Mouse (Mus musculus) MN1 (cell line): ENCODE measurements around the gene E330009J07Rik.
A peak's percentile ranks its signal among the peaks of the same experiment; 100 is the strongest.

ENCODE experiments used
- DNase-seq: peaks from one replicate; pipeline ENCODE4 v3.0.0-alpha.2; 2016; ENCODE audit warnings: low spot score

E330009J07Rik gene

DNA sequence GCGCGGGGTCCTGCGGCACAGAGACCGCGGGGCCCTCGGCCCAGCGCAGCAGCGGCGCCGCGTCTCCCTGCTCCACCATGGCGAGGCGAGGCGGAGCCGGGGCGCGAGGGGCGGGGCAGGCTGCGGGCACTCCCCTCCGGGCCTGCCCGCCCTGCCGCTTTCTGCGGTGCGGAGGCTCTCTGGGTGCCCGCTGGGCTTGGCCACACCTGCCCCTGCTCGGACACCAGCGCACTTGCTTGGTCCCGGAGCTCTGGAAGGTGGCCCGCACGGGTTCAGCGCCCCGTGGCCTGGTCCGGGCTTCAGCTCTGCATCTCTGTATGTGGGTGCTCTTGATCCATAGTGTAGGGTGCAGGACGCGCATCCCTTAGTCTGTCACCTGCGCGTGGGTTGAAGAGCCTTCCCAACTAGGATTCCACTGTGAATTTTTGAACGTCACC, at the start of gene E330009J07Rik:
Gene E330009J07Rik, minus strand, starts transcription at position 89 of the 437 bp plus-strand sequence.
- peak; percentile 79 for DNase-seq

DNA sequence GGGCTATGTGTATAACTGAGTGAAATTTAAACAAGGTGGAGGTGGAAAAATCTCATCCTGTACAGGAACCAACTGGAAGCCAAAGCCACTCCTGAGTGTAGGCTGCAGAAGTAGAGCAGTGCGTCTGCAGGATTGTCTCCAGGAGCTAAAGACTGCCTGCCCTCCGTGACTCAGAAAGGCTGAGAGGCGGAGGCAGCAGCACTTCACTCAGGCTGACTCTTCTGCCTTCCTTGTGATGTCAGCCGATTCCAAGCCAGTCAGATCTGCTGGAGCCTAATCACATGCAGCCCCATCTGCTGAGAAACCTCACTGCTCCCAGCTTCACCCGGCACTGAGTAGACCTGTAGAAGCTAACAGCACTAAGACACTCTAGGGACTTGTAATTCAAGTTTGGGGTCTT, 46.4 kb upstream of the E330009J07Rik start:
- no peak for DNase-seq

DNA sequence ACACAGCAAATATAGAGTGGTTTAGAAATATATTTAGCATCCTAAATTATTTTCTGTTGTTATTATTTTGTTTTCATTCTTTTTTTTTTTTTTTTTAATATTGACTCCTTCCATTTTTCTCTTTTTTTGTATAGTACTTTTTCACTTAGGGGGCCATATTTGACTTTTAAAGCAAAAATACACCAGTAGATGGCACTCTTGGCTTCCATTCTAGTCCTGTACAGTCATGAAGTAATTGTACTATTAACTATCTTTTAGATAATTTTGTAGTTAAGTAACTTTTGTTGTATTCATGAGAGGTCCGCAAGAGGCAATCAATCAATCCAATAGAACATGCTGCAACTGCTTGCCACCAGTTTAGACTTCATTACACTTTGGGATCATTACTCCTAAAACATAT, 43.8 kb upstream of the E330009J07Rik start:
- DNase-seq: peak; percentile 24

DNA sequence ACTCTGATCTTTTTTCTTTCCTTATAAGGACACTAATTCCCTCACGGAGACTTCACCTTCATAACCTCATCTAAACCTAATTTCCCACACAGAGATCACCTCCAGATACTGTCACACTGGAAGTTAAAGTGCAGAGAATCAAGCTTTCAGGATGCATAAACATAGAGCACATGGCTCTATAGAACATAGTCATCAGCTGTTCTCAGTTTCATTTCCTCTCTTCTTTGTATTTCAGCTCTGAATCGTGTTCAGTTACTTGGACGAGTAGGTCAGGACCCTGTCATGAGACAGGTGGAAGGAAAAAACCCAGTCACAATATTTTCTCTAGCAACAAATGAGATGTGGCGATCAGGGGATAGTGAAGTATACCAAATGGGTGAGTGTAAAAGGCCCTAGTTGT, 40.2 kb upstream of the E330009J07Rik start:
- no peak for DNase-seq

DNA sequence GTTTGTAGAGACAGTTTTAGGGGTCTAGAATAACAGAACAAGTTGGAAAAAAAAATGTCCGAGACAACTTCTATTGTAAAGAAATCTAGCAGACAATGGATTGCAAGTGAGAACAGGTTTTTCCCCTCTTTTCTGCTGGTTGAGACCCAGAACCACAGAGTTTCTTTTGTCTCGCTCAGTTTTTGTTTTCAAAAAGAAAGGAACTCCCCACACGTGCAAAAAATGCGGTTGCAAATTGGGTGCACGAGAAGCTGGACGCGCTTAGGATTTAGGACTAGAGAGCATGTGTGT, 35.7 kb upstream of the E330009J07Rik start:
- no peak for DNase-seq

DNA sequence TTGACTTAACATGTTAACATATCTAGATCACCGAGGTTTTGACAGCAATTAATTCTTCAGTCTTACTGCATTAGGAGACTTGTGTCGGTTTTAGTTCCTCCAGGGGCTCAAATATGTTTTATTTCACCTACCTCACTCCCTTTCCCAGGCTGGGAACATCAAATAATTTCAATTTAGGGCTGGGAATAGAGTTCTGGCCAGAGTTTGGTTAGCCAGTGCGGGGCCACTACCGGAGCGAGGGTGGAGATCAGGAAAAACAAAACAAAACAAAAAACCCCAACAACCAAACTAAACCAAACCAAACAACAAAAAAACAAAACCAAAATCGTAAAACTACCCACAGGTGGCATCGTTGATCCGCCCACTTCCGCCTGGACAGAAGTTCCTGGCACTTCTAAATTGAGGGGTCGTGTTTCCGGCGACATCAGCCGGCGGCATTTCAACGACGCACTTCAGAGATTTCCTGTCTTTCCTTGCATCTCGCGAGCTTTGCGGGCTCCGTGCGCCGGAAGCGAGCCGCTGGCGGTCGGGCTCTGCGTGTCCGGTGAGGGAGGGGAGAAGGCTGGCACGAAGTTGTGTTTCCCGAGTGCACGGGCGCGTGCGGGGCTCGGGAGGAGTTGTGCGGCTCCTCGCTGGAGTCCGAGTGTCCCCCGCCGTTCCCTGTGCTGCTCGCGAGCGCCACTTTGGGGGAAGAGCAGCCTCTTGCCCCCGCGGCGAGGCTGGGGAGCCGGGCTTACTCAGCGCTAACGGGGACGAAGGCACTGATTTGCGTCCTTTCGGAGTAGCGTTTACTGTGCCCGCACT, 35.2 kb upstream of the E330009J07Rik start, which contains the start of gene Ssbp1:
Gene Ssbp1, plus strand, starts transcription at position 437 of the 804 bp plus-strand sequence.
- DNase-seq: peak; percentile 95

DNA sequence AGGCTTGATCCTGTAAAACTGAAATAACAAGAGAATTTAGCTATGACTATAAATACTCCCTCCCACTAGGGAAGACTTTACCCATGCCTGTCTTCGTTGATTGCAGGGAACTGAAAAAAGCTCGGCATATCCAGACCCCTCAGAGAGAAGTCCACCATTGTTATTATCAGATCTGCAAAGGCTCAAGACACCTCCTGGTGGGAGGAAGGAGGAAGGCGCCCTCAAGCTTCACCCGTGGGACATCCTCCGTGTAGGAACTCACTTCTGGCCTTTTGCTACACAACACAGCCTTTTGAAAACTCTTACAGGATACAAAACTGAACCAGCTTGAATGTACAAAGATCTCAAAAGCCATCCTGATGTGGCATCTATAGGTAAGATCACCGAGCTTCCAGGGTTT, 29.8 kb upstream of the E330009J07Rik start:
- DNase-seq: no peak

DNA sequence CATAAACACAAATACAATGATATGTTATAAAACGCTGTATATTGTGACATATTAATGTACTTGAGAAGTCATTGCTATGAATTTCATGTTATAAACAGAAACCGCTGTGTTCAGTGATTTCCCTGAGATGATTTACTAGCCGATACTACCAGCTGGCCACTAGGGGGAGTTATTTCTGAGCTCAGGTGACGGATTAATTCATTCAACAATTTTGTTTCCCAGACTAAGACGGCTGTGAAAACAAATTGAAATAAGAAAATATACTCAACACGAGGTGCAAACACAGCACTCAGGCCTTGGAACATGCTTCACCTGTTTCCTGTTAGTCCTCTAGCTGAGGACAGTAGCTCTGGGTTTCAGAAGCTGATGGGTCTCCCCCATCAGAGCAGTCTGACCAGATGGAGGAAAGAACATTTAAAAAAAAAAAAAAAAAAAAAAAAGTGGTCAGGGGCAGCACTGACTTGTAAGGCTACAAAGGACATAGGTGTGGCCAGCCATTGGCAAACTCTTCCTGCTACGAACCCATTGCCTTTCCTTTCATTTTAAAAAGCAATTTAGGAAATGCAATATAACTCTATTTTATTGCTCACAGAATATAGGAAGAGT, 18.6 kb upstream of the E330009J07Rik start:
- DNase-seq: no peak

DNA sequence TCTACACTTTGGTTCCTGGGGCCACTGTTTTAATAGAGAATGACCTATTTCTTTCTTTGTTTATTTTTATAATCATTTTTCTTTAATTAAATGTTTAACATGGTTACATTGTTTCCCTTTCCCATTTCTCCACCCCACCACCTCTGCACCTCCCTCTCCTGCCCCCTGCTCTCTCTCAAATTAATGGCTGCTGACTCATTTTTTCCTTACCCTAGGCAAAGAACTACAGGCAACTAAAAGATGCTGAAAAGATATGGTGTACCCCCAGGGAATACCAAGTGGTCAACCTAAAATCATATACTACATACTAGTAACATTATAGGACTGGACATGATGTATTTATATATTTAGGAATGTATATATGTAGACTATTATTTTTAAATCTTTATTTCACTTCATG, 12.7 kb upstream of the E330009J07Rik start:
- DNase-seq: no peak

DNA sequence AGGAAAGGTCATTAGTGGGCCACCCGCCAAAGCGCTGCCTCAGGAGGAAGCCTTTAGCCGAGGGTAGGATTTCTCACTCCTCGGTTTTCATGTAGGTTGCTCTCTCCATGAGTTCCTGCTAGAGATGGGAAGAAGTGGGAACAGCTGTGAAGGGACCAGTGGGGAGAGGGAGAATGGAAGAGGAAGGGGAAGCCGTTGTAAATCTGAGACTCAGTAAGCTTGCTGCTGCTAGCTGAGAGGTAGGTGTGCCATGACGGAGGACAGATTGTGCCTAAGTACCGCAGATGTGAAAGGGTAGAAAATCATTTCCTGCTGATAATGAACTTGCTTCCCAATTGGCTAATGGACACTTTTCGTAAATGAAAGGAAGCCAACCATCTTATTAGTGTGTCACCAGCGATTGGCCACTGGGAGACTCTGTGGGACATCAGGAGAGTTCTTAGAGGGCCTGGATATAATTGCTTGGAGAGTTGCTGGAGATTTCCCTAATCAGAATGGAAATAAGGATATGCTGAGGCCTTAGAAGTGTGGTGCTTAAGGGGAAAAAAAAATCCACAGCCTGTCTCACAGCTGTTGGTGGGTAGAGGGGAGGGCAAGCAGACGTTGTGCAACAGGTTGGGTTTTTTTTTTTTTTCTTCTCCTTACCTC, 7.5 kb upstream of the E330009J07Rik start:
- DNase-seq: no peak

DNA sequence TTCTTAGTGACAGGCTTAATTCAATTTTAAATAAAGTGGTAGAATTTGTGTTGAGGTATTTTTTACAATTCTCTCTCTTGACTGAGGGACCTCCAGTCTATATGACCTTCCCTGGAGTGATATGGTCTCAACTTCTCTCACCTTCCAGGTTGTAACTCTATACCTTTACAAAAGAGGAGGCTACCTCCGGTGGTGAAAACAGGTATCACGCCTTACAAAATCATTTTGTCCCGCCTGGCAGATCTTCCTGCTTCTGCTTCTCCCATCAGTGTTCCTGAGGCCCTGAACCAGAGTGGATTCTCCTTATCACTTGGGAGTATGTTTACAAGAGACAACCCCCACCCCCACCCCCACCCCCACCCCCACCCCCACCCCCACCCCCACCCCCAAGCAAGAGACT, 5.8 kb upstream of the E330009J07Rik start:
- DNase-seq: no peak

DNA sequence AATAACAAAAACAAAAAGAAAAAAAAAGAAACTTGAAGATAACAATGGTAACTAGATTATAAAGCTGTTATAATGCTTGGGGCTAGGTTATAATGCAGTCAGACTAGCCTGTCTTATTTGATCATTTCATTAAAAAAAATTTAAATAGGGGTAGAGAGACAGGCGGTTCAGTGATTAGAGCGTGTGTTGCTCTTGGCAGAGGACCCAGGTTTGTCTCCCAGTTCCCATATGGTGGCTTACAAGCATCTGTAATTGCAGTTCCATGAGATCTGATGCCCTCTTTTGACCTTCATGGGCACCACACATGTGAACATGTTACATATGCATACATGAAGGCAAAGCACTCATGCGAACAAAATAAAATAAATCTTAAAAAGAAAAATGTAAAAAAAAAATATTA, 5.3 kb upstream of the E330009J07Rik start:
- peak; percentile 7 for DNase-seq

DNA sequence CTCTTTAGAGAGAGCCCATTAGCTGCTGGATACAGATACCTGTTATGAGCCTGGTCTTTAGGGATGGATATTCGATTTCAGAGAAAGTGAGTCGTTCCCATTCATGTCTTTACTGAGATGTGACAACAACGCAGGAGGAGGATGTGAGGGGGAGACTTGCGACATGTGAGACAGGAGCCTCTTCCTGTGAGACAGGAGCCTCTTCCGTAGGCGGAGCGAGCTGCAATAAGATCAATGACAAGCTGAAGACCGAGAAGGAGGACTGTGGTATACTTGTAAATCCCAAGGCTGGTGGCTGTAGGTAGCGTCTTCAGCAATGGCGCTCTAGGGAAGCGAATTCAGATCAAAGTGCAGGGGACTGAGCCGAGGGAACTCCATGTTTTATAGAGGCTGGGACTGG, 3.8 kb upstream of the E330009J07Rik start:
- DNase-seq: no peak

DNA sequence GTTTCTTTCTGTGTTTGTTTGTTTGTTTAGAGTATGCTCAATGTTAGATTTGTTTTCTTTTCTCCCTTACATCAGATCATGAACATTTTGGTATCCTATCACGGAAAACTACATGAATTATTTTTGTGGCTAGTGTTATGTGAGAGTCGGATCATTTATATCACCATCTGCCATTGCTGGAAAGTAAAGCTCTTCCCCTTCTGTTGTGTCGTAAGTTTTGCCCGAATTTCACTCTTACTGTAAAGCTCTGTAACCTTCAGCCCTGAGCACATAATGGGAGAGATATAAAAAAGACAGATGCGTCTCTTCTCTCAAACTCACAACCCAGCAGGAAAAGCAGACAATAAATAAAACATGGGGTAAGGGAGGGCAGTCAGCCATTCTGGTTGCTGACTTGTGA, 3.0 kb upstream of the E330009J07Rik start, which contains the start of gene Wee2:
Gene Wee2, plus strand, starts transcription at position 153 of the 400 bp plus-strand sequence.
- no peak for DNase-seq

DNA sequence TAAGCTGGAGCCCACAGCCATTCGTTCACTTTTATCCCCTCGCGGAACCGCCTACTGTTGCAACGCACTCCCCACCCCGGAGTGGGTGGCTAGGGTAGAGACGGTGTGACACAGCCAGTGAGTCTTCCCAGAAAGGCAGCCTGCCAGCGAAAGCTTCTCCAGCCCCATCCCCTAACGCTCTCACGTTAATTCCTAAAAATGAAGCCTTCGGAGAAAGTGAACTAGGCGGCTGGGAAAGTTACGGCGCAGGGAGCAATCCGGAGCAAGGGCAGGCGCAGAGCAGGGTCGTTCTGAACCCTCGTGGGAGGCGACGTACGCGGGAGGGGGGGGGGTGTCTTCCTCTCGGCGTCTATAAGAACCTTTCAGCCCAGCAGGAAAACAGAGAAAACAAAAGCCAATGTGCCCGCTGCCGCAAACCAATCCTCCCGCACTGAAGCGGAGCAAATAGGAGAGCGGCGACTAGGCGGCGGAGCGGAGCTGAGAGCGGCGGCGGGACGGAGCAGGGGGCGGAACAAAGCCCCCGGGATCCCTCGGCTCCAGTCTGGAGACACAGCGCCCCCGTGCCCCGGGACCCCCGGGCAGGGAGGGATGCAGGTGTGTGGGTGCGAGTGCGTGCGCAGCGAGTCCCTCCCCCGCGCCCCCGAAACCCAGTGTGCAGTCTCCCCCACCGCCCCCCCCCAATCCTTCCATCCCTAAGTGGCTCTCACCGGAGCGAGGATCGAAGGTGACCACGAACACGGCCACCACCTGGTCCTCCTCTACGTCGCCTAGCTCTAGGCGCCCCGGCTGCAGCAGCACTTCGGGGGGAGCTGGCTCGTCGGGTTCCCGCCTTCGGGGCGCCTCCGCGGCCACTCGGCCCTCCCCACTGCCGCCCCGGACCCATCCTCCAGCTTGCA, 536 bp downstream of the E330009J07Rik start:
- peak; percentile 54 for DNase-seq

DNA sequence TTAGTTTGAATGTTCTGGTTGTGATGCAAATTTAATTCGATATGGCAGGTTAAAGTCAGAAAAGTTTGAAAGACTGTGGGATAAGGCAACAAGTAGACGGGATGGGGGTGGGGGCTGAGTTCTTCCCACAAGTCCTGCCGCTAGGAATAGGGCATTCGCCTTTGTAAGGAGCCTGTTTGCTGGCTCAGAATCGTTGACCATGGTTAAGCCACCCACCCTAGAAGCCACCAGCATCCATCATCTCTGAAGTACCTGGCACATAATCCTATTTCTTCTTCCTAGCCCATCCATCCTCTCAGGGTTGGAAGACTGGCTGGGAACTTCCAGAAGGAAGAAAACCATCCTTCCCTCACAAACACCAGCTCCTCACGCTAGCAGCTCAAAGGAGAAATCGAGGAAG, 1.2 kb downstream of the E330009J07Rik start:
- no peak for DNase-seq

DNA sequence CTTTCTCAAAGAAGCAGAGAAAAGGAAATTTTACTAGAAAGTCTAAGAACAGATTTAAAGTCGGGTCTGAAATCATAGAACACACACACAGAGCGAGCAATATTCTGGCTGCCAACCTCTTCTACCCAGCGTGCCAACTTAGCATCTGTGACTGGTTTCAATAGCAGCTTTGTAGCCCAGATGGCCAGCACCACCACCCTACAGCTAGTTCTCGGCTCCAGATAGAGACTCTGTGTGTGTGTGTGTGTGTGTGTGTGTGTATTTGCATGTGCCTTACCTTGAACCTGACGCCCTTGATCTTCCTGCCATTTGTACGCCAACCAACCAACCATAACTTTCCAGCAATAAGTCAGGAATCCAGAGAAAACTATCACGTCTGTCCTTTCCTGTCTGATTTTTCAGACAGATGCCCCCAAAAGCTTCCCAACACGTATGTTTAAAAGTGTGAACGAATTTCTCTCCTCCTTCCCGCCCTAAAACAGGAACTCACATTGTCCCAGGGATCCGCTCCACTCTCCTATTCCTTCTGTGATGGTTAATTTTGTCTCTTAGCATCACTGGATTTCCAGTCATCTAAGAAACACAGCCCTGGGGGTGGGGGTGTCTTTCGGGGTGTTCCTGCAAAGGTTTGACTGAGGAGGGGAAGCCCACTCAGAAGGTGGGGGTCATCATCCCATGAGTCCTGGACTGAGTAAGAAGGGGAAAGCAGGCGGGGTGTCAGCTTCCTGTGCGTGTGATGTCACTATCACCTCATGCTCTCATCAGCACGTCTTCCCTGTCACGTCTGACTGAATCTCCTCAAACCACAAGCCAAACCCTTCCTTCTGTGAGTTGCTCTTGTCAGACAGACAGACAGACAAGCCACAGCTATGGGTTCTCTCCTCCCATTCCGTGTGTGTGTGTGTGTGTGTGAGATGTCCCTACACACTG, 3.3 kb downstream of the E330009J07Rik start:
- no peak for DNase-seq

DNA sequence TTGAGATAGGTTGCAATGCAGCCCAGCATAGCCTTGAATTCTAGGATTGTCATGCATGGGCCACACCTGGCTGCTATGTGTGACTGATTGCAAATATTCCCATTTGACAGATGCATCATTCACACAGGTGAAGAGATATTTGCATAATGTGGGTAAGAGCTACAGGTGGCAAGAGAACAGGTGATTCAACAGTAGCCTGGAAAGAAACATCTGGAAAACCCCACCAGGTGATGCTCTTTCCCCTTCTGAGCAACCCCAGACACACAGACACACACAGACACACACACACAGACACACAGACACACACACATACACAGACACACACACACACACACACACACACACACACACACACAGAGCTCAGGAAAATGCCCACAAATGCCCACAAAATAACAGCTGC, 4.1 kb downstream of the E330009J07Rik start:
- DNase-seq: no peak

DNA sequence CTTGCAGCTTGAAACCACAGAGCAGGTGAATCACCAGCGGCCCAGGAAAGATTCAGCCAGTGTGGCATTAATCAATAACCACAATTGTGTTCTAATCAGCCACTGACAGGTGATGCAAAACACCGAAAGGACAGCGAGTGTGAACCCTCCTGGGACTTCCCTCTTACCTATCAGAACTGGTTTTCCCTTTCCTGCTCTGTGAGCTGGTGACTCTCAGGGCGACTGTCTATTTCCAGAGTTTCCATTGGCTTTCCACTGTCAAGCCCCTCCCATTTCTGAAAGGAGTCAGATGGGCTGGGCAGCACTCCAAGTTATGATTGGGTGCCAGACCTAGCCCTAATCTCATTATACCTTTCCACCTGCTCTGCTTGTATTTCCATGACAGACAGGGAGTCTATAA, 4.6 kb downstream of the E330009J07Rik start:
- DNase-seq: peak; percentile 38

DNA sequence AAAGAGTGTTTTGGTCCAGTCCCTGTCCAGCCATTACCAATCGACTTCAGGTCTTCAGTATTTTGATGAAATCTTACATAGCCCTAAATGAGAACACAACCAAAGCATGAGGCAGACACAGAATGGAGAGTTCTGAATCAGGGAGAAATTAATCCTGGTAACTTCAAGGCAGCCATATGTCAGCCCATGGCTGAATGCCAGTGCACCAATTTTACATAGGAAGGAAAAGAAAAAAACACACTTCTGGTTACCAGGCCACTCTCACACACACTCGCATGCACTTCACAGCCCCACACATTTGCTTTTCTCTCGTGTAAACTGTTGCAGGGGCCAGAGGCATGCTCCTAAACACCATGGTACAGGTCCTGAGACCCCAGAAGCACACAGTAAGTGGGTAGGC, 5.1 kb downstream of the E330009J07Rik start:
- DNase-seq: peak; percentile 30

DNA sequence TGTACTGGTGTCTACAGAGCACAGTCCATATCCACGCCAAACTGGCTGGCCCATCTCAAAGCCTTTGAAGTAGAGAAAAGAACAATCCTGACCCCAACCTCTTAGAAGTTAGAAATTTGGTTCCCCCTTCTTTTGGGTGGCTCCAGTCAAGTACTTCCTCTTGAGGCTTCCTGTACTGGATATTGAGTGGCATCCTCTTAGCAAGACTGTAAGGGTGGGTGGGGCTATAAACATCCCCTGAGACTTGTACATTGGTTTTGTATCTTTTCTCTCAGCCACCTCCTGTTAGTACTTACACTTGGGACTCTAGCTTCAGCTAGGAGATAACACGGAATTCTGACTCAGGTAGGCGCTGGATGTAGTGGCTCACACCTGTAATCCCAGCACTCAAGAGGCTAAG, 5.7 kb downstream of the E330009J07Rik start:
- no peak for DNase-seq
